Mouse (Mus musculus): ENCODE results near the gene Gda. TPM values are rescaled to one million over a fixed set of nuclear protein-coding genes. Genes with fewer than 3 reads are reported as not detected.

Gda gene
- polyA plus RNA-seq, 1 experiment from 2014 or later: 0.05 TPM

- Histone ChIP-seq H3K4me3 (no peak overlapping the region), H3K4me2 (replicated peaks) (no peak overlapping the region), H3K4me1 (no peaks in the 10 kb centered on the region), H3K9me3 (replicated peaks) (no peaks in the 10 kb centered on the region), H3K27me3 (no peaks in the 10 kb centered on the region), H3K27ac (no peak overlapping the region), H3K9ac (no peak overlapping the region), H3K36me3 (no peaks in the 10 kb centered on the region)
- WGBS: 79% methylated on average over 6 of the region's 6 CpGs
- ATAC-seq (ENCODE audit: low FRiP score): no peak
Measured at GRCm38 (mm10) chr19:21349634-21350033, 123.6 kb downstream of the Gda start.

- Histone ChIP-seq H3K9me3 (replicated peaks) (no peaks in the 10 kb centered on the region), H3K4me1 (no peaks in the 10 kb centered on the region), H3K27ac (no peak overlapping the region), H3K36me3 (no peaks in the 10 kb centered on the region), H3K27me3 (no peaks in the 10 kb centered on the region), H3K4me2 (replicated peaks) (no peak overlapping the region), H3K9ac (no peak overlapping the region), H3K4me3 (no peak overlapping the region)
- no peak for ATAC-seq (ENCODE audit: low FRiP score)
- 88% methylated on average over 6 of the region's 6 CpGs for WGBS
Measured at GRCm38 (mm10) chr19:21346646-21347045, 126.6 kb downstream of the Gda start.

Other genes with a start within 250 kb of the Gda start
- gene Zfand5, start 201.2 kb downstream of the Gda start, polyA plus RNA-seq (2016; fragmentation: Nextera tagmentation; extraction: Ambion mirVana): 186 and 194 TPM in 2 replicates
- 51.4 and 58.7 TPM in 2 replicates for gene 1110059E24Rik, start 179.5 kb upstream of the Gda start, polyA plus RNA-seq (2016; fragmentation: Nextera tagmentation; extraction: Ambion mirVana)
- 44.0 and 46.5 TPM in 2 replicates for gene Abhd17b, start 179.7 kb upstream of the Gda start, polyA plus RNA-seq (2016; fragmentation: Nextera tagmentation; extraction: Ambion mirVana)